Mouse (Mus musculus) stomach, postnatal 0 days (tissue): Measurements from ENCODE around the gene Mier2.

Experiments used
- CTCF ChIP-seq: IDR thresholded peaks from 2 replicates; pipeline ENCODE4 v1.5.1; 2016; ENCODE audit warnings: antibody characterized with exemption, low read depth, mild to moderate bottlenecking, moderate library complexity
- EP300 ChIP-seq: optimal IDR thresholded peaks from 2 replicates; pipeline ENCODE3; 2016; ENCODE audit warnings: antibody characterized with exemption

DNA sequence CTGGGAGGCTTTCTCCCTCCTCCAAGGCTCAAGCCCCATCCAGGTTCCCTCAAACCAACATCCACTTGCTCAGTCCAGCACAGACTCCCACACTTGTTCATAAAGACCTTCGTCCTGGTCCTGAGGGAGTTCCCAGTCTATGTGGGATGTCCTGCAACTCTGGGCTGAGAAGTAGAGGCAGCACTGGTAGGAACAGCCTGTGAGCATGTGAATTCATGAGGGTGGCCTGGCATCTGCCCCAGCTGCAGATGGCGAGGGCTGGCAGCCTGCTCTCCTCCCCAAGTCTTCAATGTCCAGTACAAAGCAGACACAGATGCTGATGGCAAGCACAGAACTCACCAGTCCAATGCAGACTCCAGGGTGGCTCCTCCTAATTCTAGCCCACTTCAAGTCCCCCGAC lies 16.7 kb downstream of the Mier2 start:
- no peak for TF ChIP-seq EP300
- no peak for TF ChIP-seq CTCF
